12 mouse cellular contexts compared by ENCODE assay signal in genomic region chr19:16181852-16182475, GRCm38 (mm10). TPM values are rescaled to one million over a fixed set of nuclear protein-coding genes. Genes with fewer than 3 reads are reported as not detected.
DNase-seq lines count a peak whose midpoint lies in the region; ATAC-seq and TF ChIP-seq lines count a peak whose summit lies in the region.
"Had no signal": no experiment of that assay in that cellular context is flagged by ENCODE, and none has a peak within 500 bp of the region (broad histone marks: within the 10 kb centered on the region; RNA-seq: fewer than 3 reads in every experiment).

No protein-coding gene starts in this region.

- no peak overlapping the region for H3K9ac ChIP-seq in intestine, embryonic 16.5 days (ENCODE audit: low read depth, low read length)
- no peak overlapping the region for H3K9ac ChIP-seq in intestine, postnatal 0 days (ENCODE audit: low read depth, low read length)
- H3K9ac ChIP-seq in lung, postnatal 0 days (replicated peaks; ENCODE audit: low read depth) = no peak overlapping the region
- H3K9ac ChIP-seq in heart, embryonic 13.5 days = no peak overlapping the region
- no peak overlapping the region for H3K9ac ChIP-seq in midbrain, embryonic 11.5 days (ENCODE audit: low read length)

- H3K27ac ChIP-seq in intestine, embryonic 16.5 days (ENCODE audit: low read length) = no peak overlapping the region
- H3K27ac ChIP-seq in intestine, postnatal 0 days (ENCODE audit: low read depth, low read length) = no peak overlapping the region; the same call in 1 of the 2 replicates
- peak overlapping the region; percentile 9 for H3K27ac ChIP-seq in lung, postnatal 0 days (ENCODE audit: low read length)
- H3K27ac ChIP-seq in heart, embryonic 13.5 days (replicated peaks) = peak overlapping the region; percentile 67
- H3K27ac ChIP-seq in midbrain, embryonic 11.5 days (ENCODE audit: low read depth, low read length) = no peak overlapping the region
- H3K27ac ChIP-seq: hindbrain, embryonic 10.5 days had no signal

- peak; percentile 41 for DNase-seq in lung, postnatal 0 days (ENCODE audit: low spot score)
- no peak for DNase-seq in lung, postnatal 14 days
- DNase-seq in yolk sac, embryonic 10.5 days (ENCODE audit: low spot score) = peak; percentile 12
- DNase-seq in midbrain, embryonic 11.5 days (ENCODE audit: low spot score, missing footprints) = no peak
- DNase-seq: cerebellum, postnatal 14 days; thymus, postnatal 25 days had no signal

- H3K4me2 ChIP-seq in intestine, embryonic 16.5 days (ENCODE audit: low read depth, low read length) = no peak overlapping the region
- no peak overlapping the region for H3K4me2 ChIP-seq in intestine, postnatal 0 days (replicated peaks; ENCODE audit: low read depth)
- H3K4me2 ChIP-seq in lung, postnatal 0 days (replicated peaks; ENCODE audit: low read depth, low read length) = no peak overlapping the region
- H3K4me2 ChIP-seq in heart, embryonic 13.5 days = peak overlapping the region; percentile 19; the same call in 1 of the 2 replicates
- H3K4me2 ChIP-seq in midbrain, embryonic 11.5 days = no peak overlapping the region

- H3K4me1 ChIP-seq in intestine, embryonic 16.5 days (ENCODE audit: control insufficient read depth, insufficient read depth, low read length) = peaks cover 35% of the 10 kb centered on the region
- H3K4me1 ChIP-seq in intestine, postnatal 0 days (replicated peaks; ENCODE audit: control insufficient read depth, insufficient read depth, low read length) = 0 out of 2 replicates have a peak, but pooled peaks cover 3% of the 10 kb centered on the region
- peaks cover 13% of the 10 kb centered on the region; the same call in 1 of the 2 replicates for H3K4me1 ChIP-seq in lung, postnatal 0 days (ENCODE audit: insufficient read depth, low read depth, low read length)
- H3K4me1 ChIP-seq in heart, embryonic 13.5 days = peaks cover 61% of the 10 kb centered on the region
- H3K4me1 ChIP-seq in midbrain, embryonic 11.5 days (ENCODE audit: control insufficient read depth, insufficient read depth, low read length) = no peaks in the 10 kb centered on the region

- ATAC-seq in intestine, embryonic 16.5 days = 0 out of 2 replicates have a peak, but pooled peaks have one; percentile 19
- no peak for ATAC-seq in intestine, postnatal 0 days
- ATAC-seq in lung, postnatal 0 days = peak; percentile 47; the same call in 1 of the 2 replicates
- ATAC-seq in heart, embryonic 13.5 days (ENCODE audit: extremely low read depth, insufficient number of reproducible peaks, low FRiP score, low TSS enrichment) = no peak
- no peak for ATAC-seq in midbrain, embryonic 11.5 days (ENCODE audit: low FRiP score)

- H3K27me3 ChIP-seq in intestine, embryonic 16.5 days (replicated peaks; ENCODE audit: control insufficient read depth, insufficient read depth, low read length) = no peaks in the 10 kb centered on the region
- no peaks in the 10 kb centered on the region for H3K27me3 ChIP-seq in intestine, postnatal 0 days (replicated peaks; ENCODE audit: control insufficient read depth, insufficient read depth, low read length)
- no peaks in the 10 kb centered on the region for H3K27me3 ChIP-seq in lung, postnatal 0 days (replicated peaks; ENCODE audit: insufficient read depth, low read length)
- H3K27me3 ChIP-seq in heart, embryonic 13.5 days (replicated peaks) = no peaks in the 10 kb centered on the region
- no peaks in the 10 kb centered on the region for H3K27me3 ChIP-seq in midbrain, embryonic 11.5 days (ENCODE audit: control insufficient read depth, insufficient read depth, low read length)
- H3K27me3 ChIP-seq: CH12.LX had no signal

- 80% methylated on average over 7 of the region's 7 CpGs for WGBS in intestine, embryonic 16.5 days
- 73% methylated on average over 7 of the region's 7 CpGs for WGBS in intestine, postnatal 0 days
- 68% methylated on average over 7 of the region's 7 CpGs for WGBS in lung, postnatal 0 days
- WGBS in heart, embryonic 13.5 days = 73% methylated on average over 7 of the region's 7 CpGs
- WGBS in midbrain, embryonic 11.5 days = 89% methylated on average over 7 of the region's 7 CpGs

- 0 out of 2 replicates have a peak, but pooled peaks have one; percentile 28 for TF ChIP-seq EP300 in lung, postnatal 0 days (IDR thresholded peaks at IDR 0.05)

- H3K36me3 ChIP-seq in intestine, embryonic 16.5 days (ENCODE audit: control insufficient read depth, insufficient read depth, low read length) = no peaks in the 10 kb centered on the region; the same call in 1 of the 2 replicates
- H3K36me3 ChIP-seq in intestine, postnatal 0 days (ENCODE audit: control insufficient read depth, insufficient read depth) = no peaks in the 10 kb centered on the region
- H3K36me3 ChIP-seq in lung, postnatal 0 days (ENCODE audit: insufficient read depth, low read length) = no peaks in the 10 kb centered on the region
- no peaks in the 10 kb centered on the region for H3K36me3 ChIP-seq in heart, embryonic 13.5 days
- no peaks in the 10 kb centered on the region for H3K36me3 ChIP-seq in midbrain, embryonic 11.5 days (ENCODE audit: control insufficient read depth, insufficient read depth, low read length)
- H3K36me3 ChIP-seq: hindbrain, embryonic 10.5 days had no signal

- no peaks in the 10 kb centered on the region for H3K9me3 ChIP-seq in intestine, embryonic 16.5 days (ENCODE audit: control insufficient read depth, low read length)
- no peaks in the 10 kb centered on the region for H3K9me3 ChIP-seq in intestine, postnatal 0 days (ENCODE audit: control insufficient read depth)
- no peaks in the 10 kb centered on the region for H3K9me3 ChIP-seq in lung, postnatal 0 days (ENCODE audit: low read length)
- no peaks in the 10 kb centered on the region for H3K9me3 ChIP-seq in heart, embryonic 13.5 days
- H3K9me3 ChIP-seq in midbrain, embryonic 11.5 days (ENCODE audit: control insufficient read depth, low read length) = no peaks in the 10 kb centered on the region
- H3K9me3 ChIP-seq: hindbrain, embryonic 10.5 days had no signal

- no peak overlapping the region for H3K4me3 ChIP-seq in intestine, embryonic 16.5 days (ENCODE audit: low read length)
- no peak overlapping the region for H3K4me3 ChIP-seq in intestine, postnatal 0 days (ENCODE audit: low read depth, low read length)
- no peak overlapping the region for H3K4me3 ChIP-seq in lung, postnatal 0 days (ENCODE audit: low read depth, low read length)
- H3K4me3 ChIP-seq in heart, embryonic 13.5 days = no peak overlapping the region
- H3K4me3 ChIP-seq in midbrain, embryonic 11.5 days (ENCODE audit: low read depth, low read length) = no peak overlapping the region
- H3K4me3 ChIP-seq: erythroblast, embryonic 14.5 days; hindbrain, embryonic 10.5 days had no signal

- no peak for TF ChIP-seq CTCF in intestine, postnatal 0 days (IDR thresholded peaks at IDR 0.05; ENCODE audit: low read depth)
- no peak for TF ChIP-seq CTCF in lung, postnatal 0 days (IDR thresholded peaks at IDR 0.05)

RNA-seq across cellular contexts. Expression of gene Gnaq, which starts 49.3 kb away (rescaled TPM):
- 26.2 and 26.7 TPM in 2 replicates for polyA plus RNA-seq in intestine, embryonic 16.5 days (2015; fragmentation: Nextera tagmentation; extraction: Ambion mirVana)
- polyA plus RNA-seq in intestine, postnatal 0 days (2015; fragmentation: Nextera tagmentation; extraction: Ambion mirVana) = 17.1 and 17.8 TPM in 2 replicates
- 27.6 and 30.2 TPM in 2 replicates for polyA plus RNA-seq in lung, postnatal 0 days (2015; fragmentation: Nextera tagmentation; extraction: Ambion mirVana)
- polyA plus RNA-seq in heart, embryonic 13.5 days (2015; fragmentation: Nextera tagmentation; extraction: Ambion mirVana) = 16.9 and 18.3 TPM in 2 replicates
- polyA plus RNA-seq in midbrain, embryonic 11.5 days (2014; fragmentation: Nextera tagmentation; extraction: Ambion mirVana) = 22.6 and 24.0 TPM in 2 replicates
- polyA plus RNA-seq: erythroblast, embryonic 14.5 days had no signal

Comparison
In these comparisons a context has a peak if more than half of its experiments do, and no peak if none do; other contexts are left out.
1. ATAC-seq: peak in intestine, embryonic 16.5 days (single experiment) and lung, postnatal 0 days (single experiment); none in intestine, postnatal 0 days (single experiment), heart, embryonic 13.5 days (single experiment) and midbrain, embryonic 11.5 days (single experiment).
2. DNase-seq: peak in lung, postnatal 0 days (single experiment) and yolk sac, embryonic 10.5 days (single experiment); none in lung, postnatal 14 days (single experiment) and midbrain, embryonic 11.5 days (single experiment).
3. H3K27ac ChIP-seq: peak in lung, postnatal 0 days (single experiment) and heart, embryonic 13.5 days (single experiment); none in intestine, embryonic 16.5 days (single experiment), intestine, postnatal 0 days (single experiment) and midbrain, embryonic 11.5 days (single experiment).